Mouse (Mus musculus) heart, embryonic 15.5 days (tissue): Measurements from ENCODE around the gene Fars2. TPM values are rescaled to one million over a fixed set of nuclear protein-coding genes. Genes with fewer than 3 reads are reported as not detected.
A peak's percentile ranks its signal among the peaks of the same experiment; 100 is the strongest.

Experiments used
- ATAC-seq: fragments of 200-750 bp; cut with Nextera tagmentation; replicated peaks from 2 replicates; pipeline ENCODE4 v1.8.0; 2017; ENCODE audit warnings: low read depth, moderate TSS enrichment; ENCODE audit not compliant: insufficient number of reproducible peaks, insufficient read depth, low FRiP score
- H3K27ac ChIP-seq: fragments of 300-500 bp; sonication (generic); 2 replicates; pipeline ENCODE4 v1.5.1; 2015; ENCODE audit warnings: mild to moderate bottlenecking, inconsistent platforms
- H3K27me3 ChIP-seq: fragments of 300-500 bp; sonication (generic); 2 replicates; pipeline ENCODE4 v1.6.1; 2015; ENCODE audit warnings: inconsistent platforms
- H3K36me3 ChIP-seq: fragments of 300-500 bp; sonication (generic); 2 replicates; pipeline ENCODE4 v1.6.1; 2015; ENCODE audit warnings: mild to moderate bottlenecking, inconsistent platforms
- H3K4me1 ChIP-seq: fragments of 300-500 bp; sonication (generic); replicated peaks from 2 replicates; pipeline ENCODE4 v1.6.1; 2015; ENCODE audit warnings: inconsistent platforms
- H3K4me2 ChIP-seq: fragments of 300-500 bp; sonication (generic); 2 replicates; pipeline ENCODE4 v1.6.1; 2015; ENCODE audit warnings: inconsistent platforms, mild to moderate bottlenecking, moderate library complexity
- H3K4me3 ChIP-seq: fragments of 300-500 bp; sonication (generic); 2 replicates; pipeline ENCODE4 v1.5.1; 2015; ENCODE audit warnings: mild to moderate bottlenecking, inconsistent platforms
- H3K9ac ChIP-seq: fragments of 300-500 bp; sonication (generic); 2 replicates; pipeline ENCODE4 v1.6.1; 2015; ENCODE audit warnings: mild to moderate bottlenecking, inconsistent platforms
- H3K9me3 ChIP-seq: fragments of 300-500 bp; sonication (generic); replicated peaks from 2 replicates; pipeline ENCODE4 v1.6.1; 2016; ENCODE audit warnings: inconsistent platforms
- WGBS: fragments of 180-500 bp; shearing (Covaris S2); methylation state at CpG from one replicate; pipeline ENCODE4 v1.1.7; 2015; ENCODE audit warnings: mixed read lengths; 5-methylcytosine and 5-hydroxymethylcytosine counted together
- polyA plus RNA-seq: library from polyadenylated mRNA; unstranded; fragments of >200 nt; fragmentation: Nextera tagmentation; extraction: Ambion mirVana; gene quantifications from 2 replicates; pipeline ENCODE4 v1.2.1, GENCODE M21; 2015

The Fars2 gene
- polyA plus RNA-seq, 1 experiment from 2014 or later: 57.1 TPM

DNA sequence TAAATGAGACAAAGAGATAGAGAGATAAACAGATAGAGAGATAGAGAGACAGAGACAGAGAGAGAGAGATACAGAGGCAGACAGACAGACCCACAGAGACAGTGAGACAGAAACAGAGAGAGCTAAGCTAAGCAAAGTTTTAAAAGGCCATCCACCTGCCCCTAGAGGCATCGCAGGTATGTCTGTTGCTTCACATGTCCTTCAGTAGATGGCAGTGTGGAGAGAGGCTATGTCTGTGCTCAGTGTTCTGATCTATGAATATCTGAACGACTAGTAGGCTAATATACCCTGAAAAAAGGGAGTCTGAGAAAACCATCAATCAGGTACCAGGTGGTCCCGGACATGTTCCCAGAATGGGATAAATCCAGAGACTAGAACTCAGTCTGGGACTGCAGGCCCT, 537.0 kb downstream of the Fars2 start:
- WGBS: 70% methylated on average over 3 of the region's 3 CpGs
- ATAC-seq: no peak
- H3K9me3 ChIP-seq: no peaks in the 10 kb centered on the region
- no peak overlapping the region for H3K27ac ChIP-seq
- no peak overlapping the region for H3K4me2 ChIP-seq
- no peaks in the 10 kb centered on the region for H3K4me1 ChIP-seq
- H3K27me3 ChIP-seq: no peaks in the 10 kb centered on the region
- H3K4me3 ChIP-seq: no peak overlapping the region
- no peak overlapping the region for H3K9ac ChIP-seq
- no peaks in the 10 kb centered on the region for H3K36me3 ChIP-seq

GRCm38 (mm10) chr13:36679345-36679744, 562.1 kb downstream of the Fars2 start:
- H3K9me3 ChIP-seq: no peaks in the 10 kb centered on the region
- no peak overlapping the region for H3K4me3 ChIP-seq
- H3K27ac ChIP-seq: no peak overlapping the region
- no peak overlapping the region for H3K9ac ChIP-seq
- no peak for ATAC-seq
- 61% methylated on average over 1 of the region's 1 CpGs for WGBS
- H3K36me3 ChIP-seq: no peaks in the 10 kb centered on the region
- H3K27me3 ChIP-seq: no peaks in the 10 kb centered on the region
- H3K4me2 ChIP-seq: no peak overlapping the region
- H3K4me1 ChIP-seq: no peaks in the 10 kb centered on the region

DNA sequence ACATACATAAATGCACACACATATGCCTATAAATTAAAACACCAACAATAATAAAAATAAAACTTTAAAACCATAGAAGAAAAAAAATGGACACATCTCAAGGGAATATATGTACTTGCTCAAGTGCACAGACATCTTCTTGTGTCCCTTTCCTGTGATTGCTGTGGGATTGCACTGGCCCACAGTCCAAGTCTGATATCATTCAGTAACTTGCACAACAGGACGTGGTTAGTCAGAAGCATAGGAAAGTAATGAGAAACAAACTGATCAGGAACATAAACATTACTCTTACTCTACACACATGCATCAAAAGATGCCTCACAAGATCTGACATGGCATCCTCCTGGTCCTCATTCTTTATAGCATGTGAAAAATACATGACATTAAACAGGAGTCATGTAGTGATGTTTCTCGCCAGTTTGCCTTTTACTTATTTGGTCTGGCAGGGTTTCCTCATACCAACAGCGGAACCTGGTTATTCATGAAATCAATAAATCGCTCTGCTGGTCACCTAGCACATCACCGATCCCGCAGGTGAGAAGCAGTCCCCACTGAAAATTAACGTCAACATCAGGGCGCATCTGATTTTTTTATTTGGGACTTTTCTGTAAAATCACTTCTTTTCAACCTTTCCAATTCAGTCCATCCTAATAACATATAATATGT, 563.6 kb downstream of the Fars2 start:
- no peaks in the 10 kb centered on the region for H3K36me3 ChIP-seq
- H3K27ac ChIP-seq: no peak overlapping the region
- no peak overlapping the region for H3K4me2 ChIP-seq
- 90% methylated on average over 8 of the region's 8 CpGs for WGBS
- no peaks in the 10 kb centered on the region; the same call in 1 of the 2 replicates for H3K9me3 ChIP-seq
- no peaks in the 10 kb centered on the region for H3K4me1 ChIP-seq
- no peaks in the 10 kb centered on the region for H3K27me3 ChIP-seq
- ATAC-seq: no peak
- no peak overlapping the region for H3K4me3 ChIP-seq
- H3K9ac ChIP-seq: no peak overlapping the region

DNA sequence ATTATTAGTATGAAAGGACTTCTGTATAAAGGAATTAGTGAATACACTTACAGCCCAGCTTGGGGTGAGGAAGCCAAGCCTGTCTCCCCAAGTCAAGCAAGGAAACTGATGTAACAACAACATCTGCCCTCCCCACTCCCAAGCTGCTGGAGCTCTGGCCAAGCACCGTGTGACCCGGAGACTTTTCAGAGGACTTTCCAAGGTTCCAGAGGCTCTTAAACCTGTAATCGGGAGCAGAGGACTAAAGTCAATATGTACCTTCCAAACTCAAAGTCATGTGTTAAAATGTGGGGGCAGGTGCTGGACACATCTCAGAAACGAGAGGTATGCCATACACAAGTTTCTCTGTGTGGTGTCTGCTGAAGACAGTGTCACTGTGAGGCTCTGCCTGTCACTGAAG, 566.4 kb downstream of the Fars2 start:
- Histone ChIP-seq H3K36me3 (no peaks in the 10 kb centered on the region), H3K9me3 (no peaks in the 10 kb centered on the region; the same call in 1 of the 2 replicates), H3K4me2 (no peak overlapping the region), H3K4me1 (no peaks in the 10 kb centered on the region), H3K4me3 (no peak overlapping the region), H3K27me3 (no peaks in the 10 kb centered on the region), H3K27ac (no peak overlapping the region), H3K9ac (no peak overlapping the region)
- WGBS: 69% methylated on average over 4 of the region's 4 CpGs
- ATAC-seq: no peak

DNA sequence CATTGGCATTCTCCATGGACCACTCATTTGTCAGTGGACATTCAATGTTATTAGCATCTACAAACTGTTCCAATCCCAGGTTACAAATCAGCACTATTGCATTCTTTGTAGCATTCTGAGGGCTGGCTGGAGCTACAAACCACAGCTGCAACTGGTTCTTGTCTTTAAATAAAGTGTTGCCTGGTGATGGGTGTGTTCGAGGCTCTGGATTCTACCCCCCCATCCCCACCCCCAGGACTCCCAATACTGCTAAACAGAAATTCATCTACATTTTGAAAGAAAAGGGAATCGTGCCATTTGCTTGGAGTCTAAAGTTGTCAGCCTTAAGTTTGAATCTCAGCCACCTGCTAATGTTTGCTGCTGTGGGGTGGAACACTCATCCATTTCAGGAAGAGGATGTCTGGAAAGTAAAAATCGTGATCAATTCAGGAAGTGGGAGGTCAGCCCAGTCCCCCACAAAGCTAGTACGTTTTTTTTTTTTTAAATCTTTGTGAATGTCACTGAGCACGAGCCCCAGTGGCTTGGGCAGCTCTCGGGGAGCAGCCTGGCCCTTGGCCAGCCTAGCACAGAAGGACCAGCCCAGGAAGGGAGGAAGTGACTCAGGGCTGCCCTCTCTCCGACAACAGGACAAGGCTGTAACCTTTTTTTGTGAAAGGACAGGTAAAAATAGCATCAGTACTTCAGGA, 578.4 kb downstream of the Fars2 start:
- WGBS: 44% methylated on average over 7 of the region's 7 CpGs
- Histone ChIP-seq H3K4me1 (peaks cover 7% of the 10 kb centered on the region), H3K9me3 (no peaks in the 10 kb centered on the region), H3K9ac (no peak overlapping the region), H3K4me3 (no peak overlapping the region), H3K27ac (no peak overlapping the region), H3K4me2 (peak overlapping the region; percentile 16; the same call in 1 of the 2 replicates), H3K27me3 (no peaks in the 10 kb centered on the region), H3K36me3 (no peaks in the 10 kb centered on the region)
- no peak for ATAC-seq

DNA sequence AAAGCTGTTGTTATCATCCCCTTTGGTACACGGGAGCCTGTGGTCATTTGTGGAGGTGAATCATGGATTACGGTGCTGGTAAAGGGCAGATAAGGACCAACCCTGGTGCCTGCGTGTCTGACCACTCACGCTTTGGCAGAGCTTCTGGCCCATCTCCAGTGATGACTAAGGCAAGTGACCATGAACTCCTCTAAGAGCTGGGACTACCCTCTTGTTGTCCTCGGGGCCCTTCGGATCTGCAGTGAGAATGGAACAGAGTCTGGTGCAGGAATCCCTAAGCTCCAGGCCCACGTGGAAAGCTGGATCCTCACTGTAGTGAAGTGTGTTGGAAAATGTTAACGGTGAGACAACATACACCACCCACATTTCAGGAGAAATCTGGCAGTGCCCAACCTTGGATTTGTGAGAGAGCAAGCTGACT, 579.1 kb downstream of the Fars2 start:
- Histone ChIP-seq H3K9ac (no peak overlapping the region), H3K27ac (no peak overlapping the region), H3K4me2 (peak overlapping the region; percentile 16; the same call in 1 of the 2 replicates), H3K4me3 (no peak overlapping the region), H3K36me3 (no peaks in the 10 kb centered on the region), H3K4me1 (peaks cover 7% of the 10 kb centered on the region), H3K9me3 (no peaks in the 10 kb centered on the region), H3K27me3 (no peaks in the 10 kb centered on the region)
- WGBS: 59% methylated on average over 8 of the region's 8 CpGs
- no peak for ATAC-seq

DNA sequence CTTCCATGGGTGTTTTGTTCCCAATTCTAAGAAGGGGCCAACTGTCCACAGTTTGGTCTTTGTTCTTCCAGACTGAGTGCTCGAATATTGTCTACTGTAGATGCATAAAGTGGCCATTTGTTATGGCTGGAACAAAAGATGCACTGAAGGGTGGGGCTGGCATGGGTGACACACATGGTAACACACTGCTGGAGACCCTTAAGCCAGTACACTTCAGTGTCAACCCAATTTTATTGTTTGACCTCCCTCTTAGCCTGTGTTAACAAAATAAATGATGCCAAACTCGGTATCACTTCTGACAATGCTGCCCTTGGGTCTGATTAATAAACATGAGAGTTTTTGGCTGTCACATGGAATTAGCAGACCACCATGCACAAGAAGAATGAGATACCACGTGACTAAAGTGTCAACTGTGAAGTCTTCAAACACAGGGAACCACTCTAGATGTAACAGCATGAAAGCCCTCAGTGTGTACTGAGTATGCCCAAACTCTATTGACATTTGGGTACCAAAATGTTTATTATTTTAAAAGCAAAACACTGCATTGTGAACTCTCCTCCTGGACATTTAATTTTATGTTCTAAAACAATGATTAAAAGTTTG, 590.0 kb downstream of the Fars2 start:
- Histone ChIP-seq H3K4me1 (no peaks in the 10 kb centered on the region), H3K4me2 (no peak overlapping the region), H3K27ac (no peak overlapping the region), H3K27me3 (no peaks in the 10 kb centered on the region), H3K9ac (no peak overlapping the region), H3K36me3 (no peaks in the 10 kb centered on the region), H3K4me3 (no peak overlapping the region), H3K9me3 (no peaks in the 10 kb centered on the region)
- ATAC-seq: no peak
- 55% methylated on average over 3 of the region's 3 CpGs for WGBS

DNA sequence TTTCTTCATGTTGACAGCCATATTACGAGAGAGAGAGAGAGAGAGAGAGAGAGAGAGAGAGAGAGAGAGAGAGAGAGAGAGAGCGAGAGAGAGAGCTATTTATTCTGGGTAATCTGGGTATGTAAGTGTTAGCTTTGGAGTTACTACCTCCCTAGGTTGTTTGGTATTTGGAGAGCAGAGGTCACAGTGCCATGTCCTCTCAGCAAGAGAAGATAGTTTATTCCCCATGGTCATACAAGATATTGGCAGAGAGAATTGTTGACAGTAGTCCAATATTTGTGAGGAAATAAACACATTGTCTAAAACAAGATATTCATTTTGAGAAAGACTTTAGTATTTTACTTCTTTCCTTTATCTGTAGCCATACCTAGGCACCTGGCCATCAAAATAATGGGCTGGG, 596.9 kb downstream of the Fars2 start:
- 61% methylated on average over 2 of the region's 2 CpGs for WGBS
- H3K9ac ChIP-seq: no peak overlapping the region

DNA sequence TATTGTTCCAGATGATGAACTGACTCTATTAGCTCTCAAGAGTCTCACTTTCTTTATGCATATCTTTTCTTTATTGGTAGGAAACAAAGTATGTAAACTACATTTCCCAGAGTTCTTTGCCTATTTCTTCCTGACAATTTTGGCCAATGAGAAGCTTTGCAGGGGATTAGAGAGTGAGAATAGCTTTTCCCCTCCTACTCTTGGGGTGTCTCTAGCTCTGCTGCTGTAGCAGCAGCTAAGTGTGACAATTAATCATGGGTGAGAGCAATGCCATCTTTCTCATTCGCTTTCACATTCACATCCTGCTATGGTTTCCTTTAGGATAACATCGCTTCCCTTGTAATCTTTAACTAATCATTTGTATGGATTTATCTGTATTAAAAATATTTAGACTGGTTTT, 599.5 kb downstream of the Fars2 start:
- H3K4me3 ChIP-seq: no peak overlapping the region
- peaks cover 23% of the 10 kb centered on the region for H3K27me3 ChIP-seq
- no peak overlapping the region for H3K4me2 ChIP-seq
- no peak overlapping the region for H3K27ac ChIP-seq
- WGBS: 49% methylated on average over 2 of the region's 2 CpGs
- H3K36me3 ChIP-seq: no peaks in the 10 kb centered on the region
- no peaks in the 10 kb centered on the region for H3K9me3 ChIP-seq
- H3K9ac ChIP-seq: no peak overlapping the region
- H3K4me1 ChIP-seq: no peaks in the 10 kb centered on the region
- ATAC-seq: no peak

More for the DNA sequence above, 596.9 kb downstream of the Fars2 start:
- no peak overlapping the region for H3K4me2 ChIP-seq
- 0 out of 2 replicates have a peak, but pooled peaks cover 2% of the 10 kb centered on the region for H3K27me3 ChIP-seq
- H3K4me1 ChIP-seq: no peaks in the 10 kb centered on the region
- no peak for ATAC-seq
- H3K4me3 ChIP-seq: no peak overlapping the region
- H3K36me3 ChIP-seq: no peaks in the 10 kb centered on the region
- no peaks in the 10 kb centered on the region for H3K9me3 ChIP-seq
- no peak overlapping the region for H3K27ac ChIP-seq

GRCm38 (mm10) chr13:36717376-36717775, 600.2 kb downstream of the Fars2 start:
- no peaks in the 10 kb centered on the region for H3K4me1 ChIP-seq
- no peak for ATAC-seq
- WGBS: 57% methylated on average over 3 of the region's 3 CpGs
- no peak overlapping the region for H3K27ac ChIP-seq
- H3K9ac ChIP-seq: no peak overlapping the region
- no peak overlapping the region for H3K4me2 ChIP-seq
- H3K9me3 ChIP-seq: no peaks in the 10 kb centered on the region
- no peaks in the 10 kb centered on the region for H3K36me3 ChIP-seq
- H3K4me3 ChIP-seq: no peak overlapping the region
- peaks cover 30% of the 10 kb centered on the region for H3K27me3 ChIP-seq

DNA sequence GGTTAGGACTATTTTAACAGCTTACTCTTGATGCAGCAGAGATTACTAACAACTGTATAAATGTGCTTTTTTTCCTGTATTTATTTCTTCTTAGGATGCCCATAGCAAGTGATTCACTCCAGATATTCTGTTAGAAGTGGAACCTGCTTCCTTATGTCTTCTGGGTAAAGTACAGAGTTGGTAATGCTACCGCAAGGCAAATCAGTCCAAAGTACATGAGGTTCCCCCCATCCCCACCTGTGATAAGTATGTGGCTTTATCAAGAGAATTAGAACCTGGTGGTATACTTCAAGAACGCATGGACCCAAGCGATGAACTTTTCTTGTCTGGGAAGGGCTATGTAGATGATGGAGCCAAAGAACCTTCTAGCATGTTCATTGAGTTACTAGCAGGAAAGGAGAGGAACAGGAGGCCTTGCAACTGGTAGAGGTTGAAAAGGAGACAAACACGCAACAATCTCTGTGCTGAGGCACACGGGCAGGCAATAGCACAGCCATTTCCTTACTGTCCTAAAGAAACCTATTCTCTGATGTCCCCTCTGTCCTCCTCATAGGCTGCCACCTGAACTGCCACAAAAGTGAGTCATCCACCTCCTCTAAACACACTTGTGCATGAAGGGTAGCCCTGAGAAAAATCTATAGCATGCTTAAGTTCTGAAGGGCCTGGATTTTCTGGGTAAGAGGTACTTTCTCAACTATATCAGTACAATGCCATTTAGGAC, 603.2 kb downstream of the Fars2 start:
- no peak for ATAC-seq
- Histone ChIP-seq H3K4me2 (no peak overlapping the region), H3K9me3 (no peaks in the 10 kb centered on the region), H3K27ac (no peak overlapping the region), H3K4me3 (no peak overlapping the region), H3K36me3 (no peaks in the 10 kb centered on the region), H3K27me3 (peaks cover 61% of the 10 kb centered on the region), H3K9ac (no peak overlapping the region), H3K4me1 (peaks cover 14% of the 10 kb centered on the region)
- 87% methylated on average over 5 of the region's 5 CpGs for WGBS
